Mouse (Mus musculus) hindbrain, embryonic 12.5 days (tissue): ENCODE results near the gene Cdk5r2. TPM values are rescaled to one million over a fixed set of nuclear protein-coding genes. Genes with fewer than 3 reads are reported as not detected.

Source experiments
- ATAC-seq: fragments of 200-750 bp; cut with Nextera tagmentation; 2 replicates; pipeline ENCODE4 v1.8.0; 2017; ENCODE audit warnings: moderate TSS enrichment; ENCODE audit not compliant: low FRiP score
- H3K27ac ChIP-seq: fragments of 300-500 bp; sonication (generic); 2 replicates; pipeline ENCODE4 v1.5.1; 2016; ENCODE audit warnings: mild to moderate bottlenecking
- H3K27me3 ChIP-seq: fragments of 300-500 bp; sonication (generic); 2 replicates; pipeline ENCODE4 v1.6.1; 2016; ENCODE audit warnings: mild to moderate bottlenecking
- H3K36me3 ChIP-seq: fragments of 300-500 bp; sonication (generic); 2 replicates; pipeline ENCODE4 v1.6.1; 2016; ENCODE audit warnings: mild to moderate bottlenecking
- H3K4me1 ChIP-seq: fragments of 300-500 bp; sonication (generic); 2 replicates; pipeline ENCODE4 v1.6.1; 2016
- H3K4me2 ChIP-seq: fragments of 300-500 bp; sonication (generic); replicated peaks from 2 replicates; pipeline ENCODE4 v1.6.1; 2016; ENCODE audit warnings: mild to moderate bottlenecking
- H3K4me3 ChIP-seq: fragments of 300-500 bp; sonication (generic); 2 replicates; pipeline ENCODE4 v1.5.1; 2016; ENCODE audit warnings: mild to moderate bottlenecking
- H3K9ac ChIP-seq: fragments of 300-500 bp; sonication (generic); 2 replicates; pipeline ENCODE4 v1.6.1; 2016; ENCODE audit warnings: mild to moderate bottlenecking, moderate library complexity
- H3K9me3 ChIP-seq: fragments of 300-500 bp; sonication (generic); replicated peaks from 2 replicates; pipeline ENCODE4 v1.6.1; 2016; ENCODE audit warnings: mild to moderate bottlenecking
- WGBS: fragments of 180-500 bp; shearing (Covaris S2); methylation state at CpG from one replicate; pipeline ENCODE4 v1.1.7; 2016; 5-methylcytosine and 5-hydroxymethylcytosine counted together
- polyA plus RNA-seq: library from polyadenylated mRNA; unstranded; fragments of >200 nt; fragmentation: Nextera tagmentation; extraction: Ambion mirVana; gene quantifications from 2 replicates; pipeline ENCODE4 v1.2.1, GENCODE M21; 2016

Gene Cdk5r2
- polyA plus RNA-seq, 1 experiment from 2014 or later, result 6.9 TPM

DNA sequence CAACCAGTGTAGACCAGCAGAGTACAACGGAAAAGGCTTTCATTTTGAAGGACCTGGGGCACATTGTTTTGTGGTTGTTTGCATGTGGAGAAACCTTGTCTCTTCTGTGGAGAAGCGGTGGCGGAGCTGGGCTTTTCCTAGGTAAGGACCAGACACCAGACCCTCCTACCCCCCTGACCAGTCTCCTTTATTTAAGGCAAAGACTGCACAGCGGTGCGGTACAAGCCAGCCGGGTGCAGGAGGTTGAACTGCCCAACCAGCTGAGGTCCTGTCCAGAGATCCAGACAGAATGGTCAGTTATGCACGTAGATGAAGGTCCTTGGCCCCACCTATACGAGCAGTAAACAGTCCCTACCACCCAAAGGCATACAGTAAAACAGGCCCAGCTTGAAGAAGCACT is 28.1 kb downstream of the Cdk5r2 start:
- Histone ChIP-seq H3K36me3 (no peaks in the 10 kb centered on the region), H3K4me2 (peak overlapping the region; percentile 57), H3K4me3 (no peak overlapping the region; the same call in 1 of the 2 replicates), H3K27ac (no peak overlapping the region), H3K4me1 (peaks cover 32% of the 10 kb centered on the region), H3K27me3 (peaks cover 96% of the 10 kb centered on the region), H3K9ac (no peak overlapping the region), H3K9me3 (no peaks in the 10 kb centered on the region)
- WGBS, result 2% methylated on average over 8 of the region's 8 CpGs
- peak; percentile 12; the same call in 1 of the 2 replicates for ATAC-seq

DNA sequence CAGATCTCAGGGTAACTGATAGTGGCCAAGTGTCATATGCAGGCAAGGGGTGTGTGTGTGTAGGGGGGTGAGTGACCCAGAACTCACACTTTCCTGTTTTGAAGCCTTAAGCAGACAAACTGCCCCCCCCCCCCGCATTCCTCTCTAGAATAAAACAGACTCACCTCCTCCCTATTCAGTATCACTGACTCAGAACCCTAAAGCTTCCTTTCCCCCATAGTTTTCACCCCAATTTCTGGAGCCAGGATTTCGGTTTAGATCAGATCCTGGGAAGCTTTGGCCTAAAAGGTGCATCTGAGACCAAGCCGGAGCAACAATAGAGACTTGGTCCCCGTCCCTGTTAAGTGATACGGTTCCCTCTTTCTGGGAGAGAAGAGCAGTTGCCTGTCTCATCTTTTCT is 28.7 kb downstream of the Cdk5r2 start:
- H3K36me3 ChIP-seq, result no peaks in the 10 kb centered on the region
- no peaks in the 10 kb centered on the region for H3K9me3 ChIP-seq
- H3K27ac ChIP-seq, result no peak overlapping the region
- H3K27me3 ChIP-seq, result peaks cover 98% of the 10 kb centered on the region
- WGBS, result 4% methylated on average over 5 of the region's 5 CpGs
- ATAC-seq, result no peak
- peaks cover 32% of the 10 kb centered on the region for H3K4me1 ChIP-seq
- no peak overlapping the region for H3K9ac ChIP-seq
- no peak overlapping the region for H3K4me2 ChIP-seq
- H3K4me3 ChIP-seq, result no peak overlapping the region

DNA sequence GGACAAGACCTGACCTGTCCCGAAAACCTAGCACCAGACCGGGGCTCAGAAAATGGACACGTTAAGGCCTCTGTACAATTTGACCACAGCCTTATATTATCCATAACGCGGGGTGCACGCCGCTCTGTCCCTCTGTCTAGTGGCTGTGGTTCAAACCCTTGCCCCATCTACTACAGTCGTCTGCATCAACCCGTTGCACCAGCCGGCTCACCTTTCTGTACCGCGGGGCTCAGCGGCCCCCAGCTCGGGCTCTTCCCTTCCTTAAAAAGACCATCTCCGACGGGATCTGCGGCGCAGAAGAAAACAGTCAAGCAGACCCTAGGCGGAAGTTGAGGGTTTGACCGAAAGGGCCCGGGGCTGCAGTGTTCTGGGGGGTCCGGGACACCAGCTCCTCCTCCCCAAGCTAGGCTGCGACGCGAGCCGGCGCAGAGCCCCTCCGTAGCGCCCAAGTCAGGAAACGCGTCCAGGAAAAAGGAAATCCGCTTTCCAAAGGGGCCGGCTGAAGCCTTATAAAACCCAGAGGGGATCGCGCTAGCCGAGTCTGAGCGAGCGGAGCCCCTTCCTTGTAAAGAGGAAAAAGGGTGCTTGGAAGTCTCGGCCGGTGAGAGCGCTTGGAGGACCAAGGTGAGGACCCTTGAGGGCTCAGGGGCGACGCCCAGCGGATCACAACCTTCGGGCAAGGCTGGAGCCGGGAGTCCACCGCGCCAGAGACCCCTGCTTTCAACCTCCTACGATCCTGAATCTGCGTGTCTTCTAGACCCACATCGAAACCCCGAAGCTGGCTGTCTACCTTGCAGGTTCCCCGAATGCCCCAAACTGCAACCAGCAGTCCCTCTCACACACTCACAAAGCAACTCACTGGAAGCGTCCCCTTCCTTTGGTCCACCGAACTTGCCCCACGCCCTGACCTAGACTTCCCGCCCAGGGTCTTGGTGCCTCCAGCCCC is 29.7 kb downstream of the Cdk5r2 start:
- ATAC-seq, result no peak

DNA sequence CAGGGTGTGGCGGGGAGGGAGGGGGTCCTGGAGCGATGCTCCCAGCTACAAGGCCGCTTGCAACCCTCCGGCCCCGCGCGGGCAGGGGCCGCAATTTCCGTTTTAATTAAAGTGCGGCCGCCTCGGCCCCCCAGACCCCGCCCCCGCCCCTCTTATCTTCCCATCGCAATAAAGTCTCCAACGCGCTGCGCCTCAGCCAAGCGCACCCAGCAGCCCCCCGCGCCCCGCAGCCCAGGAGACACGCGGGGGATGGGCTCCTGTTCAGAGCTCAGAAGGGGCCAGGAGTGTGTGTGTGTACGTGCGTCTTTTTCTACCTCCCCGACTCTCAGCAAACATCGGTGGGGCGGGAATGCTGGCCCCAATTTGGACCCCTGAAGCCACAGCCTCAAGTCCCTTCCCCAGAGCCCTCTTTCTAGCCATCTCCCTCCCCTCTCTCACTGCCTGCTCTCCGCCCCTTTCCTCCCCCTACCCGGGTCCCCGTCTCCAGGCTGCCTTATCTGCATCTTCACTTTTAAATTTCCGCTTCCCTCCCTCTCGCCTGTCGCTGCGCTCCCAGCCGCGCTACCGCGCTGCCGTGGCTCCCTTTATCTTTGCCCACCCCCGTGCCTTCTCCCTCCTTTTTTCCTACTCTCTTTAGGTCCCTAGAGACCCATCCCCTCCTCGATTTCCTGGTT is 30.8 kb downstream of the Cdk5r2 start, which contains the start of gene Fev:
Fev (minus strand) TSS at position 51 of the 674 bp plus-strand sequence.
- Histone ChIP-seq H3K27ac (no peak within 1 kb of the TSS), H3K27me3 (peaks cover 98% of the 10 kb centered on the region), H3K36me3 (no peaks in the 10 kb centered on the region), H3K4me1 (peaks cover 32% of the 10 kb centered on the region), H3K4me3 (peak within 1 kb of the TSS; percentile 24), H3K9me3 (no peaks in the 10 kb centered on the region), H3K4me2 (peak within 1 kb of the TSS; percentile 48), H3K9ac (peak within 1 kb of the TSS; percentile 27; the same call in 1 of the 2 replicates)
- WGBS, result 1% methylated on average over 42 of the region's 43 CpGs
- no peak for ATAC-seq

More for the DNA sequence above, 29.7 kb downstream of the Cdk5r2 start:
- Histone ChIP-seq H3K4me1 (peaks cover 32% of the 10 kb centered on the region), H3K27me3 (peaks cover 97% of the 10 kb centered on the region), H3K36me3 (no peaks in the 10 kb centered on the region), H3K9ac (0 out of 2 replicates have a peak overlapping the region, but pooled peaks have one; percentile 27), H3K4me2 (peak overlapping the region; percentile 48), H3K27ac (no peak overlapping the region), H3K9me3 (no peaks in the 10 kb centered on the region), H3K4me3 (peak overlapping the region; percentile 24)
- WGBS, result under 1% methylated on average over 57 of the region's 57 CpGs

DNA sequence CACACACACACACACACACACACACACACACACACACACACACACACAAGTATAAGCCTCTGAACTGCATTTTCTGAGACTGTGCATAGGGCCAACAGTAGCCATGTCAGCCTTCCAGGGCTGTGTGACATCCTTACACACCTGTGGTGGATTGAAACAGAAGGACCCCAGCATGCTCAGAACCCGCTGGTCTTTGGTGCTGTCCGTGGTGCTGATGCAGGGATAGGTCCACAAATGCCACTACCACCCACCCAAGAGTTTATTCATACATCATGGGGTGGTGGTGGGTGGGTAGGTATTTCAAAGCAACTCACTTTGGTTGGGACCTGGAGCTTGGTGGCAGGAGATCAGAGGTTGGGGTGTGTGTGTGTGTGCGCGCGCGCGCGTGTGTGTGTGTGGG is 36.8 kb downstream of the Cdk5r2 start:
- Histone ChIP-seq H3K9me3 (no peaks in the 10 kb centered on the region), H3K36me3 (no peaks in the 10 kb centered on the region), H3K27me3 (peaks cover 98% of the 10 kb centered on the region), H3K27ac (no peak overlapping the region), H3K9ac (no peak overlapping the region), H3K4me3 (no peak overlapping the region), H3K4me2 (no peak overlapping the region), H3K4me1 (peaks cover 24% of the 10 kb centered on the region)
- ATAC-seq, result no peak
- 3% methylated on average over 7 of the region's 8 CpGs for WGBS

DNA sequence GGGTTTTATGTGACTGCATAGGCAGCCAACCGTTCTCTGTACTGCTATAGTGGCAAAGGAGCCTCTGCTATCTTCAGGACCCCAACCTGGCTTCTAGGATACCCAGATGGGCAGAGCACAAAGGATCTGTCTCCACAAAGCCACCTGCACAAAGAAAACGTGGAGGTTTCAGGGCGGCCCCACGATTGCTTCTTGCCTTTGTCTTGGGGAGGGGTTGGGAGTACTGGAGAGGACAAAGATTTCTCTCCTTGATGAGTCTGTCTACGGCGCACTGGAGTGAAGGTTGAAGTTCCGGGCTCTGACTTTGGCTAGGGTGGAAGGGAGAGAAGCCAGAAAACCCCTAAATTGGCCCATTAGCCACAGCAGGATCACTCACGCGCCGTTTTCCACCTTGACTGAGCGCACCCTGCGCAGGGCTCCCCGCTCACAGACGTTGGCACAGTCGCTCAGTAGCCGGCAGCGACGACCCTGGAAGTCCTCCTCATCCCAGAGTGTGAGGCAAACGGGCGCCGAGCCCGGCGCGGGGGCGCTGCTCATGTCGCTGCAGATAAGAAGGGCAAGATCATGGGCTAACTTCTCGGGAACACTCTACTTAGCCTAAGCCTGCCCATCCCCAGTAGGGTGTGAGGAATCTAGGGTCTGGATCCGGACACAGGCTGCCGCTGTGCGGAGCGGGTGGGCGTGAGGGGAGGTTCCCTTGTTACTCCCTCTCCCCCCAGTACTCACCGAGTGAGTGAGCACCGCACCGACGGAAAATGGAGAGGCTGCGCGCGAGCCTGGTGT is 37.8 kb downstream of the Cdk5r2 start:
- 0 out of 2 replicates have a peak, but pooled peaks have one; percentile 15 for ATAC-seq
- peaks cover 98% of the 10 kb centered on the region for H3K27me3 ChIP-seq
- WGBS, result 2% methylated on average over 39 of the region's 39 CpGs

DNA sequence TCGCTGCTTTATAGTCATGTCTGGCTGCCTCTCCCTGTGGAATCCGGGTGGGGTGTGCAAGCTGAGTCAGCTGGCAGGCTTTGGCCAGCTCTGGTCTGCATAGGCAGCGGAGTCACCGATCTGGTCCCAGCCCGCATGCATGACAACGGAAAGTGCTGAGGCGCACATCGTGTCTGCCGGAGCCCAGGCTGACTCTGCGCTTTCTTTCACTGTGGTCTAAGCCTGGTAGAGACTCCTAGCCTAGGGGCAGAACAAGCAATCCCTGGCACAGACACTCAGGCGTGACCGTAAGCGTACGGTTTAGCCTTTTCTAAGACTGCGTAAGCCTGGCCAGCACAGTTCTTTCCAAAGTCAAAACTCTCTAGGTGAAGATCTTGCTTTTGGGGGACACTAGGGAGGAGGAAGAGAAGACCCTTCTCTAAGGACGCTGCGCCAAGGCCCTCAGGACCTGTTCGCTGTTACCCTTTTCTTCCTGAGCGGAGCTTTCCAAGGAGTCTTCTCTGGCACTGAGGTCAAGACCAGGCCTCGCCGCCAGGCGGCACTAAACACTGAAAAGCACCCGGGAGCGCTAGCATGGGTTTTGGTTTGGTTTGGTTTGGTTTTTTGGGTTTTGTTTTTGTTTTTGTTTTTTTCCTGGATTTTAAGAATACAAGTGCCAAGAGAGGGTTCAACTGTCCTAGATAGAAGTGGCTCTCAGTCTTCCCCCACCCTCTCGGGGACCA is 38.6 kb downstream of the Cdk5r2 start, which contains the start of gene Cryba2:
Cryba2 (minus strand) TSS at position 10 of the 722 bp plus-strand sequence.
- Histone ChIP-seq H3K4me3 (peak within 1 kb of the TSS; percentile 15), H3K27me3 (peaks cover 97% of the 10 kb centered on the region), H3K36me3 (no peaks in the 10 kb centered on the region), H3K9ac (no peak within 1 kb of the TSS), H3K9me3 (no peaks in the 10 kb centered on the region), H3K4me1 (peaks cover 32% of the 10 kb centered on the region), H3K27ac (no peak within 1 kb of the TSS), H3K4me2 (peak within 1 kb of the TSS; percentile 34)
- peak; percentile 47; the same call in 1 of the 2 replicates for ATAC-seq
- 5% methylated on average over 25 of the region's 25 CpGs for WGBS

More for the DNA sequence above, 37.8 kb downstream of the Cdk5r2 start:
- H3K9ac ChIP-seq, result no peak overlapping the region
- peak overlapping the region; percentile 15 for H3K4me3 ChIP-seq
- H3K4me2 ChIP-seq, result peak overlapping the region; percentile 34
- H3K36me3 ChIP-seq, result no peaks in the 10 kb centered on the region
- H3K27ac ChIP-seq, result no peak overlapping the region
- H3K9me3 ChIP-seq, result no peaks in the 10 kb centered on the region
- peaks cover 26% of the 10 kb centered on the region for H3K4me1 ChIP-seq

DNA sequence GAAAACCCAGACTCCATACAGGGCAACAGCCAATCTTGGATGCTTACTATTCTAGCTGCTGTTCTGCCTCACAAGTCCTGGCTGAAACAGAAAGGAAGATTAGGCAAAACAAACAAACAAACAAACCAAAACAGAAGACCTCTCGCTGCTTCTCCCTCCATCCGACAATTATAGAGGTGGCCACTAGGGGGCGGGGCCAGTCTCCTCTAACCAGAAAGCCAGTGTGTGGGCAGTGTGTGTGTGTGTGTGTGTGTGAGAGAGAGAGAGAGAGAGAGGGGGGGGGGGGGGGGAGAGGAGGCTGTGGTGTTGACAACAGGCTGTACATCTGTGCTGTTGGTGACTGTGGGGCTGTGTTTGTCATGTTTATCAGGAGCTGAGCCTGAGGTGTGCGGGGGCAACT is 40.2 kb downstream of the Cdk5r2 start:
- H3K9ac ChIP-seq, result no peak overlapping the region
- 22% methylated on average over 4 of the region's 4 CpGs for WGBS
- H3K4me1 ChIP-seq, result peaks cover 40% of the 10 kb centered on the region
- peak; percentile 44 for ATAC-seq
- no peak overlapping the region for H3K4me2 ChIP-seq
- H3K27ac ChIP-seq, result no peak overlapping the region
- no peaks in the 10 kb centered on the region for H3K9me3 ChIP-seq
- no peaks in the 10 kb centered on the region for H3K36me3 ChIP-seq
- peaks cover 99% of the 10 kb centered on the region for H3K27me3 ChIP-seq
- H3K4me3 ChIP-seq, result no peak overlapping the region

DNA sequence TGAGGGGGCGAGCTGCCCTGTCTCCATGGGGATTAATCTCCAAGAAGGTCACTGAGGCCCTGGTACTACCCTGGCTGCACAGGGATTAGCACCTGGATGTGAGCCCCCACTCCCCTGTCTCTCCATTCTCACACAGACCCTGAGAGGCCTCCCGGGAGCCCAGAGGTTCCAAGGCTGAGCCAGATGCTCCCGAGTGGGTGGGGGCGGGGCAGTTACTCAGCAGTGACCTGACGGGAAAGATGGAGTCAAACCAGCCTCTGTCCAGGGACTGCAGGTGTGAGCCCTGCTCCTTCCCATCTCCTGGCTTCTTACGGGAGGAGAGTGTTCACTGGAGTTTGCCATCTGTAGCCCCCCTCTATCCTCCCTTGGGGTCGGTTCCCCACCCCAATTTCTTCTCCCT is 43.2 kb downstream of the Cdk5r2 start:
- Histone ChIP-seq H3K4me1 (peaks cover 43% of the 10 kb centered on the region), H3K9ac (no peak overlapping the region), H3K27ac (no peak overlapping the region), H3K27me3 (peaks cover 99% of the 10 kb centered on the region), H3K4me2 (no peak overlapping the region), H3K4me3 (no peak overlapping the region), H3K9me3 (no peaks in the 10 kb centered on the region), H3K36me3 (no peaks in the 10 kb centered on the region)
- WGBS, result under 1% methylated on average over 7 of the region's 7 CpGs
- ATAC-seq, result no peak

DNA sequence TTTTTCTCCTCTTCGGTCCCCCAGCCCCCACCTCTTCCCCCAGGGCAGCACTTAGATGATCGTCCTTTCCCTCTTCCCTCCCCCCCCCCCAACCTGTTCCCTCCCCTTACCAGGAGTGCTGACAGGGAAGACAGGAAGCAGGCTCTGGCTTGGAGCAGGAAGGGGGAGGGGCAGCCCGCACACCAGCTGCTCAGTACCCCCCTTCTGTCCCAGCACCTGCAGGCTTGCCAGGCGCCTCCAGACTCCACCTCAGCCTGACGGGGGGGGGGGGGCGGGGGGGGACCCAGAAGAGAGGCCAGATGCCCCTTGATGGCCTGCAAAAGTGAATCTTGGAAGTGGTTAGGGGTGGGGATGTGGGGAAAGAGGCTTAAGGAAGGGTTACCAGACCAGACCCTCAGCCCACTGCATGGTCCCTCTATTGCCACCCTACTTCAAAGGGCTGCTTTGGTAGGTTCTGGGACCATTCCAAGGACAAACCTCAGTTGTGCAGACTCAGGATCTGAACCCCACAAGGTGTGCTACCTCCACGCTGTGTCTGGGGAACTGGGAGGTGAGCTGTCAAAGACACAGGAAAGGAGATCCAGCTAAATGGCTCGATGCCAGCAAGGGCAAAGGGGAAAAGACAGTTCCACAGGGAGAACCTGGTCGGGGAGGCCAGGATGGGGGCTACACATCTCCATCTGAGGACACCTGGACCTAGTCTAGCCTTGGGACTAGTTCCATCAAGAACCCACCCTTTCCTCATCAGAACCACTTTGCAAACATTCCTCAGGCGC is 44.1 kb downstream of the Cdk5r2 start:
- WGBS, result 8% methylated on average over 8 of the region's 10 CpGs
- Histone ChIP-seq H3K27me3 (peaks cover 99% of the 10 kb centered on the region), H3K4me3 (no peak overlapping the region), H3K36me3 (no peaks in the 10 kb centered on the region), H3K4me2 (no peak overlapping the region), H3K9ac (no peak overlapping the region), H3K9me3 (no peaks in the 10 kb centered on the region), H3K4me1 (peaks cover 38% of the 10 kb centered on the region), H3K27ac (no peak overlapping the region)
- no peak for ATAC-seq
